Mouse (Mus musculus): ENCODE results near the gene 1700001K19Rik. TPM values are rescaled to one million over a fixed set of nuclear protein-coding genes. Genes with fewer than 3 reads are reported as not detected.

1700001K19Rik gene
- not detected for polyA plus RNA-seq (2014; fragmentation: Illumina TruSeq; extraction: RNeasy Lipid Tissue Mini Kit (QIAGEN cat#74804); ENCODE audit: low read depth, low replicate concordance)

GRCm38 (mm10) chr12:110682561-110683299 lies at the start of gene 1700001K19Rik:
Gene 1700001K19Rik (minus strand): TSS chr12:110682619.

GRCm38 (mm10) chr12:110702556-110702955 lies 20.1 kb upstream of the 1700001K19Rik start, which contains the start of gene Hsp90aa1:
Gene Hsp90aa1 (minus strand): TSS chr12:110702728.

Other genes starting within 250 kb of the 1700001K19Rik start
- 279 TPM for gene Ppp2r5c, start 235.5 kb downstream of the 1700001K19Rik start, polyA plus RNA-seq (2014; fragmentation: Illumina TruSeq; extraction: RNeasy Lipid Tissue Mini Kit (QIAGEN cat#74804); ENCODE audit: low read depth, low replicate concordance)
- 12.2 TPM for gene Dync1h1, start 81.2 kb downstream of the 1700001K19Rik start, polyA plus RNA-seq (2014; fragmentation: Illumina TruSeq; extraction: RNeasy Lipid Tissue Mini Kit (QIAGEN cat#74804); ENCODE audit: low read depth, low replicate concordance)
- gene Hsp90aa1, start 20.1 kb upstream of the 1700001K19Rik start, polyA plus RNA-seq (2014; fragmentation: Illumina TruSeq; extraction: RNeasy Lipid Tissue Mini Kit (QIAGEN cat#74804); ENCODE audit: low read depth, low replicate concordance): 850 TPM
- gene Wdr20, start 55.3 kb upstream of the 1700001K19Rik start, polyA plus RNA-seq (2014; fragmentation: Illumina TruSeq; extraction: RNeasy Lipid Tissue Mini Kit (QIAGEN cat#74804); ENCODE audit: low read depth, low replicate concordance): 44.8 TPM
- gene Mok, start 158.3 kb upstream of the 1700001K19Rik start, polyA plus RNA-seq (2014; fragmentation: Illumina TruSeq; extraction: RNeasy Lipid Tissue Mini Kit (QIAGEN cat#74804); ENCODE audit: low read depth, low replicate concordance): not detected
- 7.1 TPM for gene Zfp839, start 167.6 kb upstream of the 1700001K19Rik start, polyA plus RNA-seq (2014; fragmentation: Illumina TruSeq; extraction: RNeasy Lipid Tissue Mini Kit (QIAGEN cat#74804); ENCODE audit: low read depth, low replicate concordance)
- gene Cinp, start 206.5 kb upstream of the 1700001K19Rik start, polyA plus RNA-seq (2014; fragmentation: Illumina TruSeq; extraction: RNeasy Lipid Tissue Mini Kit (QIAGEN cat#74804); ENCODE audit: low read depth, low replicate concordance): 28.0 TPM
- 3.6 TPM for gene Tecpr2, start 206.6 kb upstream of the 1700001K19Rik start, polyA plus RNA-seq (2014; fragmentation: Illumina TruSeq; extraction: RNeasy Lipid Tissue Mini Kit (QIAGEN cat#74804); ENCODE audit: low read depth, low replicate concordance)